Comparison of ENCODE assay signal across 23 mouse cellular contexts in genomic region chr19:21107275-21107674, GRCm38 (mm10).
DNase-seq lines count a peak whose midpoint lies in the region; TF ChIP-seq lines count a peak whose summit lies in the region.
"Had no signal": no experiment of that assay in that cellular context is flagged by ENCODE, and none has a peak within 500 bp of the region (broad histone marks: within the 10 kb centered on the region; RNA-seq: fewer than 3 reads in every experiment).

No protein-coding gene starts in this region.

- H3K27ac ChIP-seq in kidney, adult 2 months (ENCODE audit: insufficient read depth, low read depth, low read length) = peak overlapping the region; percentile 82
- no peak overlapping the region for H3K27ac ChIP-seq in cerebellum, adult 2 months (ENCODE audit: insufficient read depth, low read length)
- H3K27ac ChIP-seq: embryonic facial prominence, embryonic 10.5 days; forebrain, embryonic 12.5 days; heart, embryonic 13.5 days; hindbrain, embryonic 14.5 days; limb, embryonic 10.5 days; limb, embryonic 15.5 days; midbrain, embryonic 12.5 days; neural tube, embryonic 13.5 days had no signal

- TF ChIP-seq CTCF in kidney, adult 2 months (conservative IDR thresholded peaks at IDR 0.05; ENCODE audit: insufficient read depth, insufficient read length, low read depth, low read length) = no peak
- no peak for TF ChIP-seq CTCF in cerebellum, adult 2 months (IDR thresholded peaks at IDR 0.05; ENCODE audit: borderline replicate concordance, insufficient read depth, low read depth, low read length)

- H3K79me2 ChIP-seq in myocyte (ENCODE audit: control insufficient read depth, insufficient read depth) = no peaks in the 10 kb centered on the region

- no peaks in the 10 kb centered on the region for H3K27me3 ChIP-seq in kidney, adult 2 months (replicated peaks; ENCODE audit: control insufficient read depth, insufficient read depth, low read length)
- no peaks in the 10 kb centered on the region for H3K27me3 ChIP-seq in myocyte (ENCODE audit: control insufficient read depth, insufficient read depth, insufficient read length)
- H3K27me3 ChIP-seq in cerebellum, adult 2 months (ENCODE audit: control insufficient read depth, insufficient read depth, low read length) = no peaks in the 10 kb centered on the region
- H3K27me3 ChIP-seq: CH12.LX; embryonic facial prominence, embryonic 15.5 days; forebrain, embryonic 12.5 days; heart, embryonic 13.5 days; limb, embryonic 15.5 days; megakaryocyte, embryonic 14.5 days; midbrain, embryonic 12.5 days; neural tube, embryonic 13.5 days had no signal

- no peak overlapping the region for H3K4me3 ChIP-seq in kidney, adult 2 months (ENCODE audit: insufficient read depth, low read depth, low read length)
- no peak overlapping the region for H3K4me3 ChIP-seq in myocyte
- H3K4me3 ChIP-seq in cerebellum, adult 2 months (replicated peaks; ENCODE audit: insufficient read depth, low read depth, low read length) = no peak overlapping the region
- H3K4me3 ChIP-seq: embryonic facial prominence, embryonic 10.5 days; embryonic facial prominence, embryonic 15.5 days; forebrain, embryonic 12.5 days; heart, embryonic 13.5 days; limb, embryonic 10.5 days; limb, embryonic 15.5 days; midbrain, embryonic 12.5 days; neural tube, embryonic 13.5 days had no signal

- TF ChIP-seq POLR2A in kidney, adult 2 months (IDR thresholded peaks at IDR 0.05; ENCODE audit: low read depth, low read length) = no peak
- TF ChIP-seq POLR2A in myocyte (IDR thresholded peaks at IDR 0.05; ENCODE audit: insufficient read length, low read depth) = no peak
- TF ChIP-seq POLR2A in cerebellum, adult 2 months (IDR thresholded peaks at IDR 0.05; ENCODE audit: borderline replicate concordance, insufficient read depth, low read length) = no peak

- peak; percentile 78 for DNase-seq in kidney, adult 2 months
- no peak for DNase-seq in kidney, adult 11 months
- peak; percentile 10 for DNase-seq in kidney, postnatal 14 days
- no peak for DNase-seq in kidney, adult 18-20 months
- no peak for DNase-seq in cerebellum, adult 2 months
- no peak for DNase-seq in ovary, postnatal 10 days (ENCODE audit: low spot score)
- DNase-seq: cerebellum, adult 8-10 months; gastrocnemius, postnatal 10 days; layer of hippocampus, adult 9-11 months; lung, postnatal 4 days; thymus, postnatal 4 days had no signal

- no peak overlapping the region for H3ac ChIP-seq in myocyte (ENCODE audit: control insufficient read depth, insufficient read length)

- peak overlapping the region; percentile 98 for H3K4me2 ChIP-seq in myocyte (ENCODE audit: low read depth)
- H3K4me2 ChIP-seq: embryonic facial prominence, embryonic 15.5 days; forebrain, embryonic 12.5 days; heart, embryonic 13.5 days; hindbrain, embryonic 14.5 days; limb, embryonic 15.5 days; midbrain, embryonic 12.5 days; neural tube, embryonic 13.5 days had no signal

- WGBS in kidney, adult 2 months = 29% methylated on average over 4 of the region's 4 CpGs
- WGBS in cerebellum, adult 2 months = 93% methylated on average over 4 of the region's 4 CpGs

- no peaks in the 10 kb centered on the region for H3K36me3 ChIP-seq in kidney, adult 2 months (ENCODE audit: control insufficient read depth, insufficient read depth, low read length)
- no peaks in the 10 kb centered on the region for H3K36me3 ChIP-seq in myocyte (ENCODE audit: control insufficient read depth, insufficient read depth)
- H3K36me3 ChIP-seq: embryonic facial prominence, embryonic 10.5 days; embryonic facial prominence, embryonic 15.5 days; forebrain, embryonic 12.5 days; heart, embryonic 13.5 days; limb, embryonic 10.5 days; limb, embryonic 15.5 days; midbrain, embryonic 12.5 days; neural tube, embryonic 13.5 days had no signal

- H3K4me1 ChIP-seq in kidney, adult 2 months (ENCODE audit: control insufficient read depth, insufficient read depth, low read length) = peaks cover 14% of the 10 kb centered on the region
- H3K4me1 ChIP-seq in cerebellum, adult 2 months (ENCODE audit: control insufficient read depth, insufficient read depth, low read length) = peaks cover 3% of the 10 kb centered on the region
- H3K4me1 ChIP-seq: limb, embryonic 10.5 days; midbrain, embryonic 12.5 days had no signal

TF ChIP-seq in myocyte, 11 proteins besides CTCF, POLR2A, EP300 and RAD21:
- no peak for TF ChIP-seq MAX (IDR thresholded peaks at IDR 0.05; ENCODE audit: low read depth)
- no peak for TF ChIP-seq TCF12 (IDR thresholded peaks at IDR 0.05; ENCODE audit: insufficient read depth, poor library complexity, severe bottlenecking)
- TF ChIP-seq E2F4 (IDR thresholded peaks at IDR 0.05; ENCODE audit: insufficient read depth) = no peak
- no peak for TF ChIP-seq SRF (IDR thresholded peaks at IDR 0.05; ENCODE audit: control insufficient read depth, insufficient read length, low read depth)
- no peak for TF ChIP-seq TCF3 (IDR thresholded peaks at IDR 0.05; ENCODE audit: insufficient read length, low read depth)
- TF ChIP-seq POLR2AphosphoS2 (IDR thresholded peaks at IDR 0.05; ENCODE audit: insufficient read length, low read depth) = no peak
- TF ChIP-seq MYOD1 (IDR thresholded peaks at IDR 0.05; ENCODE audit: control insufficient read depth in 1 of 3, insufficient read length in 2 of 3, low read depth in 2 of 3) = no peak
- no peak for TF ChIP-seq MYOG (IDR thresholded peaks at IDR 0.05; ENCODE audit: control insufficient read depth in 1 of 3, insufficient read depth in 1 of 3, insufficient read length in 2 of 3, low read depth in 2 of 3)
- TF ChIP-seq CEBPB (IDR thresholded peaks at IDR 0.05; ENCODE audit: insufficient read depth, poor library complexity, severe bottlenecking) = no peak

Comparison
In these comparisons a context has a peak if more than half of its experiments do, and no peak if none do; other contexts are left out.
1. DNase-seq: peak in kidney, adult 2 months (single experiment) and kidney, postnatal 14 days (single experiment); none in kidney, adult 11 months (single experiment), kidney, adult 18-20 months (single experiment), cerebellum, adult 2 months (0 of 2) and ovary, postnatal 10 days (single experiment).